Mouse (Mus musculus) MEL-GATA-1-ER (cell line): Measurements from ENCODE around the gene Ppp1ca.

Source experiments
- DNase-seq: peaks from one replicate; pipeline ENCODE4 v3.0.0-alpha.2; 2012; ENCODE audit warnings: low read depth; ENCODE audit errors: extremely low read depth

Gene Ppp1ca

DNA sequence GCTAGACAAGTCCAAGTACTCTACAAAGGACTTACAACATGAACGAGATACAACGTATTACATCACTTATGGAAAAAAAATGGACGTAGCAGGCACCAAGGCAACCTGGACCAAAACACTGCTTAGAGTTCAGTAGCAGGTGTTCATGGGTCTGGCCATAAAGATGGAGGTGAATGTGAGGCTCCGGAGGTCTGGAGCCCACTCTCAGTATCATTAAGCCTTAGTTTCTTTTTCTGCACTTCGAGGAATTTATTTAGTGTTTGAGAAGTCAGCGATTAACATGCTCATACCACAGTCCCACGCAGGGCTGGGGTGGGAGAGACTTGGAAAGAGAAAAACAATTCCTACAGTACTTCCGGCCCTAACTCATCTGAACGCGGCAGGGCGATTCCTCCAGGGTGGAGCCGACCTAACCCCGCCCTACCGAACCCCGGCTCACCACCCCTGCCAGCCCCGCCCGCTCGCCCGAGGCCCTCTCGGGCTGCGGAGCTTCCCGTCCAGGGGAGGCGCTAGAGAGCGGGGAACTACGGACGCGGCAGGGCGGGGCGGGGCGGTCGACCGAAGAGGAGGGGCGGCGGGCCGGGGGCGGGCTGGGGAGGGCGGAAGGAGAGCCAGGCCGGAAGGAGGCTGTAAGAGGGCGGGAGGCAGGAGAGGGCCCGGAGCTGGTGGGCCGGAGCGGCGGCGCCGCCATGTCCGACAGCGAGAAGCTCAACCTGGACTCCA, at the start of gene Ppp1ca:
TSS of gene Ppp1ca (plus strand) at position 538 of the 723 bp plus-strand sequence.
- peak; percentile 68 for DNase-seq

DNA sequence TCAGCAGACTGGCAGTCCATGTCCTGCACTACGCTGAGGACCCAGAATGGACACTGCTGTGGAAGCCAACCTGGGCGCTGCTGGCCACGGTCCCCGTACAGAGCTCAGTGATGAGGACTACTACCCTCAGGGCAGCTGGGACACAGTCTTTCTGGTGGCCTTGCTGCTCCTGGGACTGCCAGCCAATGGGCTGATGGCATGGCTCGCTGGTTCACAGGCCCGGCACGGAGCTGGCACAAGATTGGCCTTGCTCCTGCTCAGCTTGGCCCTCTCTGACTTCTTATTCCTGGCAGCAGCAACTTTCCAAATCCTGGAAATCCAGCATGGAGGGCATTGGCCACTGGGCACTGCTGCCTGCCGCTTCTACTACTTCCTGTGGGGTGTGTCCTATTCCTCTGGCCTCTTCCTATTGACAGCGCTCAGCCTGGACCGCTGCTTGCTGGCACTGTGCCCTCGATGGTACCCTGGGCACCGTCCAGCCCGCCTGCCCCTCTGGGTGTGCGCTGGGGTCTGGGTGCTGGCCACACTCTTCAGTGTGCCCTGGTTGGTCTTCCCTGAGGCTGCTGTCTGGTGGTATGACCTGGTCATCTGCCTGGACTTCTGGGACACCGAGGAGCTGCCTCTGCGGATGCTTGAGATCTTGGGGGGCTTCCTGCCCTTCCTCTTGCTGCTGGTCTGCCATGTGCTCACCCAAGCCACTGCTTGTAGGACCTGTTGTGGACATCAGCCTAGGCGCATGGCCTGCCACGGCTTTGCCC, 49.3 kb upstream of the Ppp1ca start:
- DNase-seq, result no peak

DNA sequence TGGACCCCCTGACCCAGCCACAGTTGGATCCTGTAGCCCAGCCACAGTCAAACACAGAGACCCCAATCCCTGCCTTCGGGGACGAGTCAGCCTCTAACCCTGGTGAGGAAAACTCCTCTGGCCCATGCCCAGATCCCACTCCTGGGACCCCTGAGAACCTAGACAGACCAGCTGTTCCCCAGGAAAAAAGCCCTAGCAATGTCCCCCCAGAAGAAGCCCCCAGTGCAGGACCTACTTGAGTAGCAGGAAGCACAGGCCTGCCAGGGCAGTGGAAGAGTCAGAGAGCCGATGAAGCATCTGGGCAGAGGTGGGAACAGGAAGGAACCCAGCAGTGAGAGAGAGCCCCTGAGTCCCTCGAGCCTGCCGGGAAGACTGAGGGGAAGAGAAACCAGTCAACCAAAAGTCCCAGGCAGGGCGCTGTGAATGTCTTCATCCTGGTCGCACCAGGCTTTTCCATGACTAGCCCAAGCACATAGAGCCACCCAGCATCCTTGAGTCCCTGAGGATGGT, 48.1 kb upstream of the Ppp1ca start, which contains the start of gene Cabp4:
TSS of gene Cabp4 (minus strand) at position 275 of the 510 bp plus-strand sequence.
- DNase-seq, result no peak

DNA sequence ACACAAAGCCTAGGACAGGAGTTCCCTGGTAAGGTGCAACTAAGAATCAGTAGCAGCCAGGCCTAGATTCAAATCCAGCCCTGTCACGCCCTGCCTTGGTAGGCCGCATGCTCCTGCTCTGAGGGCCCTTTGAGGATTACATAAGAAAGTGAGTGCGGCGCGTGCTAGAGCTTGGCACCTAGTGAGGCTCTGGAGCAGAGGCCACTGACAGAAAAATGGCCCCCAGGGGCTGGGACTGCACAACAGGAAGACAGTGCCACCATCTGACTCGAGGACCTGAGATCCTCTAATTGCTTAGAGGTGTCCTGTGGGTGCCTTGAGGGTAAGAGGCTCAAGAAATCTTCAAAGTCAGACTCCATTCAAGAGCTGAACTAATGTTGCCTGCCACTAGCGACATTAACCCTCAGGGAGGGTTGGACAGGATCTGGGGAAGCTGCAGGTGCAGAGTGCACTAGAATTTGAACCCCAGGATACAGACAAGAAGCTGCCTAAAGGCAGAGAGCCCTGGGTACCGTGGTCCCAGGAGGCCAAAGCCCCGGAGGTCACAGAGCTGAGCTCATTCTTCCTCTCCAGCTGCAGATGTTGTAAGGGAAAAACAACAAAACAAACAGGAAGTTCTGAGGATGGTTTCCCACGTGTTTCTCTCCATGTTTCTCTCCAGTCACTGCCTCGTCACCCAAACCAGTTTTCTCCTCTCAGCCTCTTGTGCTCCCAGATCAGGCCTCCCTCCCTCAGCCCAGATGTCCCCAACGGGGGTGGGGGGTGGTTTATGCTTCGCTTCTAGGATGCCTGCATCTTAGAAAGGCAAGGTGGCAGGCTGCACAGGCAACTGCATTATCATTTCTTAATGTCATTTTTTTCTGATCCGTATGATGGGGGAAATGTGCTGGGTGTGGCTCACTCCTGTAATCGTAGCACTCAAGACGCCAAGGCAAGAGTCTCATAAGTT, 47.0 kb upstream of the Ppp1ca start:
- no peak for DNase-seq

DNA sequence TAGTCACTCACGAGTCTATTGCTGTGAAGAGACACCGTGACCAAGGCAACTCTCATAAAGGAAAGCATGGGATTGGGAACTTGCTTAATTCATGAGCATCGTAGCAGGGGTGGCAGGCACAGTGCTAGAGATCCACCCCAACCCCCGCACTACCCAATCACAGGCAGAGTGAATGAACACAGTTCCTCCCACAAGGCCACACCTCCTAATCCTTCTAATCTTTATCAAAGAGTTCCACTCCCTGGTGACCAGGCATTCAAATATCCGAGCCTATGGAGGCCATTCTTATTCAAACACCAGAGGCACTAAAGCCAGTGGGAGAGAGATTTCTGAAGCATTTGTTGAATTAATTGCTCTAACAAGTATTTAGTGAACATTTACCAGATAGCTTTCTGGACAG, 45.9 kb upstream of the Ppp1ca start:
- DNase-seq, result no peak

DNA sequence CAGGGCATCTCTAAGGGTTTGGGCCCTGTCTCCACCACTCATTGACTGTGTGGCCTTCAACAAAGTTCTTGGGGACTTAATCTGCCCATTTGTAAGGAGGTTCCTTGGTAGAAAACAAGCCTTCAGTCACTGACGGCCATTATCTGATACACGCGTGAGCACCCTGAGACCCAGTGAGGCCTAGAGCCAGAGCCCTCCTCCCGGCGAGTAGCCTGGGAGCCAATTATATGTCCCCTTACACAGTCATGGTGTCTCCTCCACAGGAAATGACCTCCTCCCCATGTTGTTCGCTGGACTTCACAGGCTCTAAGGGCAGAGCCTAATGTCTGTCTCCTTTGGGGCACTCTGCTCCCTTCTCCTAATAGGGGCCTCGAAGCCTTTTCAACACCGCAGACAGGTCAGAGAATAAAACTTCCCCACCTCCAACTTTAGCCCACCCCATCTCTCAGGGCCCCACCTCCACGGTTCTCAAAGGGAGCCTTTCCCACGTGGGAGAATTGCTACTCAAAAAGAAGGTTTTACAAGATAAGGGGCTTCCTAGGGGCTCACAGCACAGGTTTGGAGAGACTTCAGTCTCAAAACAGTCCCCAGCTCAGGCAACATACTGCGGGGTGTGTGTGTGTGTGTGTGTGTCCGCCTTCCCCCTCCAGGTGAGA, 45.4 kb upstream of the Ppp1ca start:
- no peak for DNase-seq

DNA sequence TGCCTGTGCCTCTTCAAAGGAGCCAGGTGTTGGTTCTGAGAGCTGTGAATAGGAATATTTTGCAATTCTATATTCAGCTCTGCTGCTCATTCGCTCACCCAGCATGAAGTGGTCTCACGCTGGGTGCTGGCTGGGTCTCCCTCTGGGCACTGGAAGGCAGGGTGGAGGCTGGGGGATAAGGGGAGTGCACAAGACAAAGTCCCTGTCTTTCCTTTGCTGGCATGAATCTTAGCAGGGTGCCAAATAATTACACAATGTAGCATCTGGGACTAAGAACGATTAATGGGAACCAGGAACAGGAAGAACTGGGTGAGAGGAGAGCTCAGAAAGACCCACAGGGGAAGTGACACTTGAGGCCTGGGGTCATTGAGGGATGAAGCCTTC, 44.9 kb upstream of the Ppp1ca start:
- DNase-seq, result no peak

DNA sequence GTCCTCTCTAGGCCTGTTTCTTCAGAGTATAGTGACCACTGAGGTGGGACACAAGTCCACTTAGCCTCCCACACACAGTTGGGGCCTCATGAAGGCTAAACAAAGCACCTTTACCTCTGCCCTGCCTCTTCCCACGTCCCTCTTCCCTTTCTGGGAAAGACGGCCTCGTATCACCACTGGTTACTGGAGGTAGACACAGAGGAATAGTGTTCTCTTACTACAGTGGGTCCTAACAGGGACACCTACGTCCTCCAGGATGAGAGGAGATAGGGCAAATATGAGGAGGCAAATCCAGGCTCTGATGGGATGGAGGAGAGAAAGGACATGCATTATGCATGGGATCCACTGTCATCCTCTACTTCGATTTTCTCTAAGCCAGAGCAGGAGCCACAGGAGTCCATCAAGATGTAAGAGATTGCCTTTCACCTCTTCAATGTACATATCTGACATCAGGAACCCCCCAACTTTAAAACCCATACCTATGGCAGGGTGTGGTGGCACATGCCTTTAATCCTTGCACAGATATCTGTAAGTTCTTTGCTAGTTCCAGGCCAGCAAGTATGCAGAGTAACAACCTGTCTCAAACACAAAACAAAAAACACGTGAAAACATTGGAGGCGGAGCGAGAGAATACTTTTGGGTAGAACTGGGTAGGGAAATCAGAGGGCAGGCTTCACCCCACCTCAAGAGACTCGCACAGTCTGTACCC, 43.9 kb upstream of the Ppp1ca start:
- DNase-seq, result no peak

DNA sequence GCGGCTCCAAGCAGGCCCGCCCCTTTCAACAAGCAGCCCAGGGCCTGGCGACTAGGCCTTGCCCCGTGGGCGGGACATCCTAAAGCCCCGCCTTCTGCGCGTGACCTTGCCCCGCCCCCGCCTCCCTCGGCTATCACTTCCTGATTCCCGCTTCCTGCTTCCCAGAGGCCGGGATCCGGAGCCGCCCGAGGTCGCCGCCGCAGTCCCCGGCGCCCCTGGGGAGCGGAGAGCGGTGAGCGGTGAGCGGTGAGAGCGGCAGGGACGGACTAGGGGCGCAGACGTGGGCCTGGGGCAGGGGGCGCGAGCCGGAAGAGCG, 43.4 kb upstream of the Ppp1ca start, which contains the start of gene Coro1b:
TSS of gene Coro1b (plus strand) at position 129 of the 316 bp plus-strand sequence.
- DNase-seq, result peak; percentile 66

DNA sequence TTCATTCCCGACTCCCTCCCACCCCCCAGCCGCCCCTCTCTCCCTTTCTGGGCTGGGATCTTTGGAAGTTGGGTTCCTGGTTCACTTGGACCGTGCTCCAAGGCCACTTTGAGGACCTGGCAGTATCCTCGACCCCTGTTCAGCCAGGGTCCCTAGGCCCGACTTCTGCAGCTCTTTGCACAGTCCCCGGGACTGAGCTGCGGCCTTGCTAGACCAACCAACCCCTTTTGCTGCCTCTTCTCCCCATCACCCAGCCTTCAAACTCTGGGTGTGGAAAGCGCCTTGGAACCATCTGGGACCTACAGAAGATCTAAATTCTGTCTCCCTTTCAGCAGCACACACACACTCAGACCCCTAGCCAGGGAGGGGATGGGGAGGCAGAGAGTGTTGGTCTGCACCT, 43.0 kb upstream of the Ppp1ca start:
- no peak for DNase-seq

DNA sequence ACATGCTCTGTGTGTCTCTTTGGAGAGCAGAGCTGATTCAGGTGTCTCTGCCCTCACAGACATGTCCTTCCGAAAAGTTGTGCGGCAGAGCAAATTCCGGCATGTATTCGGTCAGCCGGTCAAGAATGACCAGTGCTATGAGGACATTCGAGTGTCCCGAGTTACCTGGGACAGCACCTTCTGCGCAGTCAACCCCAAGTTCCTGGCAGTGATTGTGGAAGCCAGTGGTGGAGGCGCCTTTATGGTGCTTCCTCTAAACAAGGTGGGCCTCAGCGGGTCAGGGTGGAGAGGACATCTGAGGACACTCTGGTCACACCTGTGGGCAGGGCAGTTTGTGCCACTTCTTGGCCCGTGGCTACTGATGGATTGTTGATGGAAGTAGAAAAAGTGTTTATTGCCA, 42.6 kb upstream of the Ppp1ca start:
- DNase-seq, result no peak

DNA sequence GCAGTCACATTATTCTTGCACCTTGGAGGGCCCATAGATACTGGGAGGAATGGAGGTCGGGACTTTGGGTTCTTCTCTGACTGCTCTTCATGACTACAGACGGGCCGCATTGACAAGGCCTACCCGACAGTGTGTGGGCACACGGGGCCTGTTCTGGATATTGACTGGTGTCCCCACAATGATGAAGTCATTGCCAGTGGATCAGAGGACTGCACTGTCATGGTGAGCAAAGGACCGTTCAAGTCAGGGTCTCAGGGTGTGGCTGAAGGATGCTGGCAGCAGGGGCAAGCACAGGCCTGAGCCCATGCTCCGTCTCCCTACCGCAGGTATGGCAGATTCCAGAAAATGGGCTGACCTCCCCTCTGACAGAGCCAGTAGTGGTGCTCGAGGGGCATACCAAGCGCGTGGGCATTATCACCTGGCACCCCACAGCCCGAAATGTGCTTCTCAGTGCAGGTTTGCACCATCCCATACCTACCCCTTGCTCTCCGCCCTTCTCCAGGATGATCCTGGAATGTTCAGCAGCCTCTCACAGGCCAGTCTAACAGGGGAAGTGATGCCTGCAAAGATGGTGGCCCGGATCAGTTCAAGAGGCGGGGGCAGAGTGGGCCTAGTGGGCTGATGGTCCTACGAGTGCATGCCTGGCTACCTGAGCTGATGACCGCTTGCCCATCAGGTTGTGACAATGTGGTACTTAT, 42.0 kb upstream of the Ppp1ca start:
- DNase-seq, result no peak

DNA sequence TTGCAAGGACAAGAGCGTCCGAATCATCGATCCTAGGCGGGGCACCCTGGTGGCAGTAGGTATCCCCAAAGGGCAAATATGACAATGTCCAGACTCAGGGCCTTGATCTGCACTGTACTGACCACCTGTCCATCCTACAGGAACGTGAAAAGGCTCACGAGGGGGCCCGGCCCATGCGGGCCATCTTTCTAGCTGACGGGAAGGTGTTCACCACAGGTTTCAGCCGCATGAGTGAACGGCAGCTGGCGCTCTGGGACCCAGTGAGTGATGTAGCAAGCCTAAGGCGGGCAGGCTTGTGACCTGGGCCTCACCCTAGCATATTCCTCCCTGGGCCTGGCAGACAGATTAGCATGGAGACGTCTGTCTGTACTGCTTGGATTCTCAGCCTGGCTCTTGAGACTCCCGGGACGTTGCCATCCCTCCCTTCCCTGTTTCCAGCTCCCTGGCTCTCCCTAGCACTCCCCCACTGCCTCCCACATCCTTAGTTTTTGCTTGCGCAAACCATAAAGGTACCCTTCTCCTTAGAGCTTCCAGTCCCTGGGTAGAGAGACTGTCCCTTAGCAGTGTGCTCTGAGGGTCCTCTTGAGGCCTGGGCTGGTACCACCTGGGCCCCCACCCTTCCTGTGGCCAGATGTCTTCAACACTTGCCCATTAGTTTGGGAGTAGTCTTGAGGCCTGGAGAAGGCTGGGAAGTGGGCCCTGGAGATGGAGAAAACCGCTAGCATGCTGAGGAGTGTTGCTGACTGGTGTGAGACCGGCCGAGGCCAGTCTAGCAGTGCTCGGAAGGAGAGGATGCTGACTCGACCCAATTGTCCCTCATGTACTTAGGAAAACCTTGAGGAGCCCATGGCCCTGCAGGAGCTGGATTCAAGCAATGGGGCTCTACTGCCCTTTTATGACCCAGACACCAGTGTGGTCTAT, 41.0 kb upstream of the Ppp1ca start:
- no peak for DNase-seq

DNA sequence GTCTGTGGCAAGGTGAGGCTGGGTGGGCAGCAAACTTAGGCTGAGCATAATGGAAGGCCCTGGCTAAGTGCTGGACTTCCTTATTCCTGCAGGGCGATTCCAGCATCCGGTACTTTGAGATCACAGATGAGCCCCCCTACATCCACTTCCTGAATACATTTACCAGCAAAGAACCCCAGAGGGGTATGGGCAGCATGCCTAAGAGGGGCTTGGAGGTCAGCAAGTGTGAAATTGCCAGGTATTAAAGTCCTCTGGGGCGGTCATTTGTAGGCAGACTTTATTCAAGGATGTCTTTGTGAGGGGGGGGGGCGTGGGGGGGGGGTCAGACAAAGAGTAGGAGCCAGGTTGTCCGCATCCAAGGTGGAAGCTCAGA, 40.4 kb upstream of the Ppp1ca start:
- no peak for DNase-seq

DNA sequence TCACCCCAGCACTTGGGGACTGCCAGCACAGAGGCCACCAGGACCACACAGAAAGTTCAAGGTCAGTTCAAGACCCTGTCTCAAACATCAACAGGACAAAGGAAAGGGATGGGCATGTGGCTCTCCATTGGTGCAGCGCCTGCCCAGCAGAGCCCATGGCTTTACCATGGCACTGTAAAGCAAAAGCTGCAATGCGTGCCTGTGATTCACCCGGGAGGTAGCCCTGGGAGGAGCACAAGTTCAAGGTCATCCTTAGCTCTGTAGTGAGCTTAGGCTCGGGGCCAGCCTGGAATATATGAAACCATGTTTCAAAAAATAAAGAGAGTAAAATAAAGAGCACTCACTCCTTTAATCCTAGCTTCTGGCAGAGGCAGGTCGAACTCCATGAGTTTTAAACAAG, 40.0 kb upstream of the Ppp1ca start:
- no peak for DNase-seq

DNA sequence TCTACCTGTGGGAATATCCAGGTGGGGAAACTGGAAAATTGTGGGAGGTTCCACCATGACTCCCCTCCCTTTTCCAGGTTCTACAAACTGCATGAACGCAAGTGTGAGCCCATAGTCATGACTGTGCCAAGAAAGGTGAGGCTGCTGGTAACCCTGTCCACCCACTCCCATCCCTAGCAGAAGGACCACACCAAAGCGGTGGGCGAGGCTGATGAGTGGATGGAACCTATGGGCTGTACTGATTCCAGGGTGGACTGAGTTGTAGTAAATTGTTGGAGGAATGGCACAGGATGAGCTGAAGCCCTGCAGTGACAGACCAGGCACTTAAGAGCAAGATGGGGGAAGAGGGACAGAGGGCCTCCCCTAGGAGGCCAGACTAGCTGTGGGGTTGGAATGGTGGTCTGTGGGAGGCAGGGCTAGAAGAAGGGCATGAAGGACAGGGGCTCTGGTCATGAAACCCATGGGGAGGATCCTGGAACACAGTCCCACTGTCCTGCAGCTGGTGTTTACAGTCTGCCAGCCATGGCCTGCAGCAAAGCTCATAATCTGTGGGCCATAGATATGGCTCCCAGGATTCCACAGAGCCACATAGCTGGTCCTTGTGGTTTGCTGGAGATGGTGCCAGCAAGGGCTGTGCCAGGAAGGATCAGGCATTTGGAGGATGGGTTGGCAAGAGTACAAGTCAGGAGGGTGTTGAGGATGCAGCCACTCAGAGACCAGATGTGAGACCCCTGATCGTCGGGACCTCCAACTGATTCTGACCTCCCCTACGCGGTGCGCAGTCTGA, 39.2 kb upstream of the Ppp1ca start:
- DNase-seq, result no peak

DNA sequence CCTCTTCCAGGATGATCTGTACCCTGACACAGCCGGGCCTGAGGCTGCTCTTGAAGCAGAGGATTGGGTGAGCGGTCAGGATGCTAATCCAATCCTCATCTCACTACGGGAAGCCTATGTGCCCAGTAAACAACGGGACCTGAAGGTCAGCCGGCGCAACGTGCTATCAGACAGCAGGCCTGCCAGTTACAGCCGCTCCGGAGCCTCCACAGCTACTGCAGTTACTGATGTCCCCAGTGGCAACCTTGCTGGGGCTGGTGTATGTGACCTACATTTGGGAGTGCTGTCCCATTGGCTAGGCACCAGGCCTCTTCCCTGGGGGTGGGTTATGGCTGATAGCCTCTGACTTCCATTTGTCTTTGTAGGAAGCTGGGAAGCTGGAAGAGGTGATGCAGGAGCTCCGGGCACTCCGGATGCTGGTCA, 38.6 kb upstream of the Ppp1ca start, which contains the start of gene Ptprcap:
TSS of gene Ptprcap (plus strand) at position 373 of the 423 bp plus-strand sequence.
- DNase-seq, result no peak
